Mouse (Mus musculus) right cerebral cortex, postnatal 14 days (tissue): ENCODE results near the gene Hdac9.

Experiments used
- DNase-seq: peaks from one replicate; pipeline ENCODE4 v3.0.0; 2022

The Hdac9 gene

DNA sequence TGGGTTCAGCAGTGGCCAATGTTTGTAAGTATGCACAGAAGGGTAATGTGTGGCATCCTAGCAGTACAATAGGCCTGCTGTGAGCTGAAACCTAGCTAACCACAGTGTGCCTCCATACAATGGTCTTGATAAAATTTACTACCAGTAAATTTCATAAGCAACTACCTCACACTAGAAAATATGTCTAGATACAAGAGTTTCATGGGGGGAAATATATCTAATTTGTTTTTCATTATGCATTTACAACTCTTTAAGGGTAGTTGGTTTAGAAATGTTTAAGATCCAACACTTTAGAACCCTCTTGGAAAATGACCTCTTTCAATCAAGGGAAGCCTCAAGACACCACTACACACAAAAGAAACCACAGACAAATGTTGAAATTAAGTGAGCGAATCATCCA lies 589.8 kb downstream of the Hdac9 start:
- no peak for DNase-seq

GRCm38 (mm10) chr12:34312113-34312719 lies 604.7 kb downstream of the Hdac9 start:
- DNase-seq = no peak

DNA sequence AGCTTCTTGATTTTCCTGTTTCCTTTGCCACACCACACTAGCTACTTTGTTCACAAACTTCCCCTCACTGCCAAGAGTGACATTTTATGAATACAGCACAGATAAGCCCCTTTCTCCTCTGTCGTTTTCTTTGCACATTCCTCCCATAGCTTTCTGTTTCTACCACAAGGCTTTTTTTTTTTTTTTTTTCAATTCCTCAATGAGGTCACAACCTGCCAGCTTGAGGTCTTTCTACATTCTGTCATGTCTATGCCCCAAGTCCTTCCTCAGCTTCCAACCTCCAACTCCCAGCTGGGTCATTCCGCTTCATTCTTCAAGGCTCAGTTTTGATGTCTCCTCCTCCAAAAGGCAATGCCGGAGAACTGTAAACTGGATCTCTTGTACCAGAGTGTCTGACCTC lies 611.4 kb downstream of the Hdac9 start:
- DNase-seq = no peak

DNA sequence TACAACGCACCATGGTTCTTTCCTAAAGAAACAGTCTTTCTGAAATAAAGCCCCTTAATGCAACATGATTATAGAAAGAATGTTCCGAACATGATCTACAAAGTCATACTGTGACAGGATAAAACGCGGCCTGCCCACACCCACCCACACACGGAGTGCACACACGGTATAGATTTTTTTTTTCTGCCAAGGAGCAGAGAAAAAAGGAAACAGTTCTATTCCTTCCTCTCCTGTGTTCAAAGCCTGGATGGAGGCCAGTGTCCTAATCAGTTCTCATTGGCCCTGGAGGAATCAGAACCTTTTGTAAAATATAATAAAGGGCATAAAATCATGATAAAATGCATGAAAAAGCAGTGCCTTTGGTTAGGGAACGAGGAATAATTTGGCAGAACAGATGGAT lies 624.5 kb downstream of the Hdac9 start:
- DNase-seq = no peak

GRCm38 (mm10) chr12:34287218-34287617 lies 629.7 kb downstream of the Hdac9 start:
- DNase-seq = no peak

GRCm38 (mm10) chr12:34284888-34285287 lies 632.0 kb downstream of the Hdac9 start:
- no peak for DNase-seq

GRCm38 (mm10) chr12:34284396-34284795 lies 632.5 kb downstream of the Hdac9 start:
- no peak for DNase-seq

DNA sequence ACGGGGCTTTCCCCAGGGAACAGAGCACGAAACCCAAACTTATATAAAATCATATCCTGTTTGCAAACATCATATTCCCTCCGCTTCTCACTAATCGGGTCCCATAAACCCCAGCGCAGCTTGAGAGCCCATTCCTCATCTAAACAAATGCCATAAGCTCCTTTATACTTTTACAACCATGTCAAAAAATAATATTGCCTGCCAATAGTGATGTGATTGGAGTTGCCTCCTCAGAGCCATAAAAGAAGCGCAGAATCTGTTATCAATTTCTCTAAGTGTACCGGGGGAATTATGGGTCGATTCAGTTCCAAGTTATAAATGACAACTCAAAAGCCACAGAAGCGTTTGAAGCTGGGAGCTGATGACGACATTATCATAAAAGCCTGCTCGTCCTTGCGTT lies 638.1 kb downstream of the Hdac9 start:
- no peak for DNase-seq

- DNase-seq = no peak
These were observed 643.1 kb downstream of the Hdac9 start for GRCm38 (mm10) chr12:34273816-34274215.

DNA sequence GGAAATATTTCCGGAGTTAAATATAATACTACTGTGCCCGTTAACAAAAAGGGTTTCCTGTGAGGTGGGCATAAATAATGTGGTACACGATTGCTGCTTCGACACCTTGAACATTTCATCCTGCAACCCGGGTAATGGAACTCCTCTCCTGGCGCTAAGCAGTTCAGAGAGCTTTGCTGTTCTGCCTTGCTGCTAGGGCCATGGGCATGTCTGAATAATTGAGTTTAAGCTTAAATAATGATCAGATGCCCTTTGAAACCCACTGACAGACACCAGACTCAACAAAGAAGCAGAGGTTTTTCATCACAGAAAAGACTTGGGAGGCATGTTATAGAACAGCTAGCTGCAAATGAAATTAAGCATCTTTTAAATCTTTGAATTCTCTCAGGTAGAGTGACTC lies 646.8 kb downstream of the Hdac9 start:
- no peak for DNase-seq

- no peak for DNase-seq
These were observed 647.3 kb downstream of the Hdac9 start for GRCm38 (mm10) chr12:34269472-34270040.

DNA sequence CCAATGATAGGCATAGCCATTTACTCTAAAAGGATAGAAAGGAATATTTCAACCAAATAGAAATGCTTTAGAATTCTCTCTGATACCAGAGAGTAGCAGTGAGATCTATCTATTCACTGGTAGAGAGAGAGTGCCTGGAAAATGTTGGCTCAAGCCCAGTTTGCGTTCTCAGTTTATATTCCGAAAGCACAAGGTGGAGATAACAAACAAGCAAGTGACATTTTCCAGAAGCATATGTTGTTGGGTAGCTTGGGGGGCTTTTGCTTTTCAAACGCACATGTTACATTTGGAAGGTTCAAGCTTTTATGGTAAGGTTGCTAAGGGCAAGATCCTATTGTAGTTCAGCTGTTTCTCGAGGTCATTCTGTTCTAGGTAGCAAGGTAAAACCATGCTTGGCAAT lies 657.2 kb downstream of the Hdac9 start:
- no peak for DNase-seq

GRCm38 (mm10) chr12:34249160-34249559 lies 667.7 kb downstream of the Hdac9 start:
- no peak for DNase-seq

DNA sequence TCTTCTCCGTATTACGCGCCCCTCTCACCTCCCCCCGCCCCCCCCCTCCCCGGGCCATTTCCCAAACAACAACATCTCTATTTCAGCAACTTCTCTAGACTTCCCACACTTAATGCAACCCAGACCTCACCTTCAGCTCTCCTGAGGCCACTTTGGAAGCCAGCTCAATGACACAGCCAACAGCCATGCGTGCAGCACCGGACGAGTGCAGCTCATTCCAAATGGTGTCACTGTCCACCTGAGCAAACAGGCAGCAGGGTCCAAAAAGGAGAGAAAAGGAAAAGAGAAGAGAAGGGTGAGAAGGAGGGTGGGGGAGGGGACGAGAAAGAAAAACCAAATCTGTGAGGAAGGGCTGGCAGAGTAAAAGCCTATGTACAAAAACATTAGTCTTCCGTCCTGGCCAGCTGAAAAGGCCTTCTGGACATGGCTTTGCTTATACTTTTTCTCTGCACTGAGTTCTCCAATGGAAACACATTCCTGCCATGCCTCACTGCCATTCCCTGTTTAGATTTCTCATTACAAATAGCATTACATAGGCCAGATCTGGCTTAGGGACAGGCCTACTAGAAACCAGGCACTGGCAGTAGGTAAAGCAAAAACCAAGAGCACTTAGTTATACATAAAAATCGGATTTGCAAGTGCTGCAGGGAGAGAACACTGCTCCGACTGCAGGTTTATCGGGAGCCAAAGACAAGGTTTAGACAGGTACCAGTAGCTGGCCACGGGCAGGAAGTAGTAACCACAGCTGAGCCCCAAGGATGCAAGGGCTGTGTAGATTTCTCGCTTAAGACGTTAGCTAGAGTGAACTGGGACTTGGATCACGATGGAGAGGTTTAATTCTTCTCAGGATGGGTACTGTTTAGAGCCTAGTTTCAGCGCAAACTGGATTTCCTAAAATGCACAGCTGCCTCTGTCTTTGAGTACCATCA lies 668.4 kb downstream of the Hdac9 start:
- DNase-seq = no peak

GRCm38 (mm10) chr12:34238796-34239195 lies 678.1 kb downstream of the Hdac9 start:
- DNase-seq = no peak

GRCm38 (mm10) chr12:34231621-34232150 lies 685.2 kb downstream of the Hdac9 start:
- DNase-seq = no peak

DNA sequence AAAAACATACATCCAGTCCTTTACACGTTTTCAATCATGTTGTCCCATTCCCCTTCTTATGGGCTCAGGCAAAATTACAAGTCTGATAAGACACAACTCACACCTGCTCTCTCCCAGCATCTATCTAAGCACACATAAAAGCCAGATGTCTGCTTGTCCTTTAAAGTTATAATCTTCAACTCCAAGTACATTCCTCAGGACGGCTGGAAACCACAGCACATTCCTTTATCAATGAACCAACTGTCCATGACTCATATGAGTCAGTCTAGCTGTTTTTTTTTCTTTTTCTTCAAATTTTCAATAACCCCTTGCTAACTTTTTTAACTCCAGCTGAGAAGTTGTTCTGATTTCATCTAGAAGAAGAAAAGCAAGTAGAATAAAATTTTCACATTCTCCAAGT lies 692.4 kb downstream of the Hdac9 start:
- no peak for DNase-seq

DNA sequence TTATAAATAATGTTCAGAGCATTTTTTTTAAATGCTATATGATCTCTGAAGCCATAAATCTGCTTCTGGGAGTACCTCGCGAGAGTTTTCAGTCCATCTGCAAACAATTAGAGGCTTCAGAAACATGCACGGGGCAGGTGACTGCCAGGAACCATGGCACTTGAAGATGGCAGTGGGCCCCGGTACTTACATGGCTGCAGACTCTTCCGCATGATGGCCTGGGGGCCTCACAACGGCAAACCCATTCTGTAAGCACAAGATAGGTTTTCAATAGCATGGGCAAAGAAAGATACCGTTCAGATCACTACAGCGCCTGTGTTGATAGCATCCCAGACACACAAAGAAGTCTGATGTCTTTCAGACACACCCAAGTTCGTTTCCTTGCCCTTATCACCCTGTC lies 695.9 kb downstream of the Hdac9 start:
- no peak for DNase-seq

DNA sequence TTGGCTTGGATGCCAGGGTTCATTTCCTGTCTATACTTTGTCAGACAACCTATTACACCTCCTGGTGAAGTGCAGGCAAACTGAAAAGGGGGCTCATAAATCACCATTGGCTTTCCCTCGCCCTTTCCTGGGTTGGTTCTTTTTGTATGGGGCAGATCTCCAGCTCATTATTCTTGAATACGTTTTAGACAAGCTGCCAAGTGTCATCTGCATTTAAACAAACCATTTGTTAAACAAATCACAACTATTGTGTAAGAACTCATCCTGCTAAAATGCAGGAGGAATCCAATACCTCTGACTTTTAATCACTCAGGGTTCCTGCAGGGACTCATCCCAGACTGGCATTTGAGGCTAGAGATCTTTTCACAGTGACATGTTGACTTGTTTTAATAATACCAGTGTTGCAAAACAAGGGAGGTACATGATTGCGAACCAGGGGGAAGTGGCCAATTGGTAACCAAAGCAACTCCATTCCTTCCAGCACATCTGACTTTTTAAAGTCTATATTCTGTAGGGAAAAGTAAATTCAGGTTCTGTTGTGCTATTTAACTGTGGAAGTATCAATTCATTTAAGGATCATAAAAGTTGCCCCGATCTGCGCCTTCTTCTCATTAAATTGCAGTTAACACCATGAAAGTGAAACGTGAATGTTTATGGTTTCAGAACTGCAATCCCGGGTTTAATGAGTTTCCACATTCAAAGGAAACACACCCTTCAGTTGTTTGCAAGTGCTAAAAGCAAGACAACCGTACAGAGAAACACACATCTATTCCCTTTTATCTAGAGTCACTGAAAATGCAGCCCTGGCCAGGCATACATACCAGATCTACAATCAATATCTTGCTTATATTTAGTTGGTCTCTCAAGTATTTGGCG lies 696.6 kb downstream of the Hdac9 start:
- DNase-seq = no peak

DNA sequence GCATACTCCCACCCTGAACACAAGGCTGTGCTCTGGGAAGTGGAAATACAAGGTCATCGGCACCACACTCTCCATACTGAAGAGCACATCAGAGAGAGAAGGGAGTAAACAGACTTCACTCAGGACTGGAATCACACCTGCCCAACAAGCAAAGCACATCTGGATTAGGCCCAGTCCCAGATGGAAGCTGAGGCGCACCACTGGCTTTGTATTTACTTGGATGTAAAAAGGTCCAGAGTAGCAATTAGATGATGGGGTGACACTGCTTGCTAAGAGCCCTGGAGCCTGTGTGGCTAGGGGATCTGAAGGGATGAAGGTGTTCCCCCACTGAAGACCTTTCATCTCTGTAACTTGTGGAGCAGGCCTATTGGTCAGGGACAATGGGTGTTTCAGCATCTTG lies 698.3 kb downstream of the Hdac9 start:
- no peak for DNase-seq

GRCm38 (mm10) chr12:34215023-34216020 lies 701.6 kb downstream of the Hdac9 start:
- no peak for DNase-seq

DNA sequence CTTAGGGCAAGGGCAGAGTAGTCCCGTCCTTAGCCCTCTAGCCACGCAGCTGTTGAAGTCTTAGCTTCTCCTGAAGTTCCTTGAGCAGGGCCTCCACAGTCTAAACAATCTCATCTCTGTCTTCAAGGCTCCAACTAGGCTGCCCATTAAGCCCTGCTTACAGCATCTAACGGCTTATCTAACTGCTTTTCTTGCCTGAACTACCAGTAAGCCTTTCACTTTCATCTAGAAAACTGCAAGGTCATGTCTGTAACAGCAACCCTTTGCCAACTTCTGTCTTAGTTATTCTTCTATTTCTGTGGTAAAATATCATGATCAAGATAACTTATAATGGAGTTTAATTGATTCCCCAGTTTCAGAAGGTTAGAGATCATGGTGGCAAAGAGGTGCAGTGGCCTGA lies 704.7 kb downstream of the Hdac9 start:
- DNase-seq = no peak
